Mouse (Mus musculus) adrenal gland (tissue): ENCODE data around the gene Pld4.

ENCODE experiments used
- intact Hi-C: fragments of 180-260 bp; cut with DNase I; formaldehyde crosslinking; loops from one replicate; pipeline ENCODE4 v1.15.1; 2025

The Pld4 gene

DNA sequence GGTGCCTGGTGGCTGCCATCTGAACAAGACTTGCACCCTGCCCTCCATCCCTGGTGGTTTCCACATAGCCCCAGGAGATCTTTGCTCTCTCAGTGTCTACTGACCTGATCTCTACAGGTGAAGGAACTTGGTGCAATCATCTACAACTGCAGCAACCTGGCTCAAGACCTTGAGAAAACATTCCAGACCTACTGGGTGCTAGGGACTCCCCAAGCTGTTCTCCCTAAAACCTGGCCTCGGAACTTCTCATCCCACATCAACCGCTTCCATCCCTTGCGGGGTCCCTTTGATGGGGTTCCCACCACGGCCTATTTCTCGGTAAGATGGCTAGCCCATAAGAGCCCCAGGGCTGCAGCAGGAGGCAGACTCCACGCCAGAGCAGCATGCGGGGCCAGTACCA lies 6.1 kb downstream of the Pld4 start:
- intact Hi-C loops = no loop called here

DNA sequence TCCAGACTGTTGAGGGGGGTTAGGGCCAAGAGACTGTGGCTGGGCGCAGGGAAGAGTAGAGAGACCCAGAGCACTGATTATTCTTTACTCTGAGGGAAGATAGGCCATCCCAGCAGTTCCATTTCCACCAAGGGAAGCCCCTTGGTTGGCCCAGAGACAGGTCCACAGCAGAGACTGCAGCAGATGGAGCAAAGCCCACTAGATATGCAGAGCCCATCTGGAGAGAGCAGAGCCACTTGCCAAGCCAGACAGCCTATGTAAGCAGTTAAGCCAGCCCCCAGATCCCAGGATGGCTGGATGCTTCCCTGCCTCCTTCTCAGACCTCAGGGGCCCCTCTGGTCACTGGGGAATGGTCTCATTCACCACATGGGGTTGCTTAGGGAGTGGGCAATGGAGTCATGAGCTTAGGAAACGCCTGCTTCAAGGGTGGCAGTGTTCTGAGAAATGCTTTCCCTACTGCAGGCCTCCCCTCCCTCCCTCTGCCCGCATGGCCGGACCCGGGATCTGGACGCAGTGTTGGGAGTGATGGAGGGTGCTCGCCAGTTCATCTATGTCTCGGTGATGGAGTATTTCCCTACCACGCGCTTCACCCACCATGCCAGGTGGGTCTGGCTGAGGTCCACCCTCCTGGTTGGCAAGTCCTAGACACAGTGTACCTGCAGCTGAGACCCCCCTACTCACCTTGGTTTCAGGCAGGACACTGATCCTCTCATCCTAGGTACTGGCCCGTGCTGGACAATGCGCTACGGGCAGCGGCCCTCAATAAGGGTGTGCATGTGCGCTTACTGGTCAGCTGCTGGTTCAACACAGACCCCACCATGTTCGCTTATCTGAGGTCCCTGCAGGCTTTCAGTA lies 6.8 kb downstream of the Pld4 start:
- intact Hi-C loops = no loop called here

DNA sequence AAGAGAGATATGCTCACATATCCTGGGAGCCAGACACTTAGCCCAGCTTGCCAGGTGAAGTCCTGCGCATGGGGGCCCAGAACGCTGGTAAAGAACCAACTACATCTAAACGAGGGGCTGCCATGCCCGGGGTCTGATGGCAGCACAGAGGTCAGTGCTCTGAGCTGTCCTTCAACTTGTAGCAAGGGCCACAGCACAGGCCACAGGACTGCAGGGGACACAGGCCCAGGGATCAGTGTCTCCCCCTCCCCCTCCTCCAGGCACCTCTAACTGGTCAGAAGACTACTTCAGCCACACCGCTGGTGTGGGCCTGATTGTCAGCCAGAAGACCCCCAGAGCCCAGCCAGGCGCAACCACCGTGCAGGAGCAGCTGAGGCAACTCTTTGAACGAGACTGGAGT lies 7.7 kb downstream of the Pld4 start:
- intact Hi-C loops = no loop called here

GRCm38 (mm10) chr12:112769031-112769430 lies 8.6 kb downstream of the Pld4 start:
- intact Hi-C loops = no loop called here

DNA sequence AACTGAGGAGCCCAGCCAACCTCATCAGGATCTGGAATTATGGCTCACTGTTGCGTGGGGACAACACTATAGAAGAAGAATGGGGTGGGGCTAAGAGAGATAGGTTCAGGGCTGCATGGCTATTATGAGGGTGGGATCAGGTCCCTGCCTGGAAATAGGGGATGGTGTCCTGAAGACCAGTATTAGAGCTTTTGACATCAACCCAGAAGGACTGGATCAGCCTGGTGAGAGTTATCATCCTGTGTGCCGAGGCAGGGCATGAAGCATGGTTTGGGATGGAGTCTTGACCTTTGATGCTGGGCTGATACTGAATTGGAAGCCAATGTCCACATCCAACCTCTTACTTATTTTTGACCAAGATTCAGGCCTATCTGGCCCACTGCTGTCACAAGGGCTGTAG lies 9.3 kb downstream of the Pld4 start:
- intact Hi-C loops = no loop called here

DNA sequence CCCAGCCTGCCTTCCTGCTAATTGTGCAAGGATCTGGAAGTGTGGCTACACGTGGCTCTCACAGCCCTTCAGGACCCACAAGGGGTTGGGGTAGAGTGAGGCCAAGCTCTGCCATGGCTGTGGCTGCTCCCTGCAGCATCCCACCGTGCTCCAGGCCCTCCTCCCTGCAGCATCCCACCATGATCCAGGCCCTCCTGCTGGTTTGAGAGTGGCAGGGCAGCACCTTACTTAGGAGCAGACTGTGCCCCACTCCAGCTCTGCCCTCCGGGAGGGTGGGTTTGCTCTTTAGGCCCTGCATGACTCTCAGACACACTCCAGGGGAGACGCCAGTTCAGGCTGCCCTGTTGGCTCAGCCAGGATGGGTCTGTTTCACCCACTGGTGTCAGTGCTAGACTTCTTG lies 9.9 kb downstream of the Pld4 start:
- intact Hi-C loops = no loop called here

GRCm38 (mm10) chr12:112772306-112772705 lies 11.9 kb downstream of the Pld4 start:
- intact Hi-C loops = no loop called here

DNA sequence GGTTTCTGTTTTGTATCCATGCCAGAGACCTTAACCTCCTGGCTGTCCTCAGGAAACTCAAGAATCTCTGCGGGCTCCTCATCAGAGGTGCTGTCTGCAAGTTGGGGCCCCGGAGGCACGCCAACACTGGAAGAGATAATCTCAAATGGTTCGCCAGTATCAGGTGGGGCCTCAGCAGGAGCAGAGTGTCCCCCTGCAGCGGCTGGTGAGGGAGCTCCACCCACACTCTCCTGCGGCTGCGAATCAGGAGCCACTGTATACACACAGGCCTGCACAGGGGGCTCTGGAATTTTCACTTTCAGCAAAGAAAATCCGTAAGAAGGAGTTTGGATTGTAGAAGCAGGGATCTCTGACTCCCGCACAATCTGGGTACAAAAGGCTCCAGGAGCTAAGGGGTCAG lies 12.9 kb downstream of the Pld4 start:
- intact Hi-C loops = no loop called here

DNA sequence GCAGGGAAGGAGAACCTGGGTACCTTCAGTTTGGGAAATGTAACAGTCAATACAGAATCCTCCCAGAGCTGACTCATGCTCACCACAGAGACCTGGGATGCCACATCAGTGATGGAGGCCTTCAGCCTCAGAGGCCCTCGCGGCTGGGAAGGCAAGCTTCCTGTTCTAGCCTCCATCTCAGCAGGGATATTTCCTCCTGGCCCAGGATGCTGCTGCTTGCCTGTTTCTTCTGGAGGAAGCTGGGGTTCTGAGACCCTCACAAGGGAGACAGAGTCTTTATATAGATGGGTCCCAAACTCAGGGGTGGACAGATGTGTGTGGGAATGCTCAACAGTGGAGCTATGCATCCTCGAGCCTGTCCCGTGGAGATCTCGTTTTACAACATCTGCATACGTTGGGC lies 13.6 kb downstream of the Pld4 start:
- intact Hi-C loops = no loop called here

DNA sequence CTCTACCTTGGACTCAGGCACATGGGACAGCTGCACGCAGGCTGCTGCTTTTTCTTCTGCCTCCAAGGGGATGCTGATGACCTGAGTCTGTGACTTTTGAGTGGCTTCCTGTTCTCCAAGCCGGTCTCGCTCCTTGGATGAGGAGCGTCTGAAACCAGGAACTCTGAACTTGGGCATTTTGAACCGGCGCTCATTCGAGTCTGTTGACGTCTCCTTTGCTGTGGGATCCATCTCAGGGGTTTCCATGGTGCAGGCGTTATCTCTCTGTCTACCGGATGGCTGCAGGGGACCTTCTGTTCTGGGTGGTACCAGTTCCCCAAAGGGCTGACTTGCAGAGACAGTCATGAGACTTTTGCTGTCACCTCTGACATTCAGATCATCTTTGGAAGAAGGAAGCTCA lies 14.0 kb downstream of the Pld4 start:
- intact Hi-C loops = no loop called here

- intact Hi-C loops = no loop called here
Observed at GRCm38 (mm10) chr12:112791026-112791425, 30.6 kb downstream of the Pld4 start.

DNA sequence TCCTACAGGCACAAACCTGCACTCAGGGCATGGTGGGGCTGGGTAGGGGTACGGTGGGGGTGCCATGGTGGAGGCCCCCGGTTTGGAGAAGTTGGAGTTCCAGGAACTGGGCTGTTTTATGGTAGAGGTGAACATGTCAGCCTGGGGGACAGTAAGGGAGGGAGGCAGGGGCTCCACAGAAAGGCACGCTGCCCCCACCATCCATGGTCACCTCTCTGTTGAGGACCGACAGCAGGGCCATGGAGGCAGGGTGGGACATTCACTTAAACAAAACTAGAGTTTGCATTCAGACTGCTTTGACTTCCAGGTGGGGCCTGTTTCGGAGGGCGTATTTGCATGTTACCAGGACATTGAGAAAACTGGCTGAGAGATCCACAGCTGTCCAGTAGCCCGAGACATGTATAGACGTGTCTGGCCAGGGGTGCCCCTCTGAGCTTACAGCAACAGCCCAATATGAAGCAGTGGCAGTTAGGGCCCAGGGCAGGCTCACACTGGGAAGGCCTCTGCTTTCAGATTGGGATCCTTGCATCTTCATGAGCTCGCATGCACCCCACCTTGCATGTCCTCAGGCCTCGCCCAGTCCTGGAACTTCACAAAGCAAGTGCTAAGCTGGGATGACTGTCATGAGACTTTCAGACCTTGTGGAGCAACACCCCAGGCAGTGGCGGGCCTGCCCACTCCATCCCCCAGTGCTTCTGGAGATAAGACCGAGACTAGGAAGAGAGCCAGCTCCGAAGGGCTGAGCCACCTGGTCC lies 33.3 kb downstream of the Pld4 start:
- intact Hi-C loops = no loop called here

- intact Hi-C loops = no loop called here
Observed at GRCm38 (mm10) chr12:112794356-112794816, 33.9 kb downstream of the Pld4 start.

- intact Hi-C loops = no loop called here
Observed at GRCm38 (mm10) chr12:112794998-112795397, 34.5 kb downstream of the Pld4 start.

DNA sequence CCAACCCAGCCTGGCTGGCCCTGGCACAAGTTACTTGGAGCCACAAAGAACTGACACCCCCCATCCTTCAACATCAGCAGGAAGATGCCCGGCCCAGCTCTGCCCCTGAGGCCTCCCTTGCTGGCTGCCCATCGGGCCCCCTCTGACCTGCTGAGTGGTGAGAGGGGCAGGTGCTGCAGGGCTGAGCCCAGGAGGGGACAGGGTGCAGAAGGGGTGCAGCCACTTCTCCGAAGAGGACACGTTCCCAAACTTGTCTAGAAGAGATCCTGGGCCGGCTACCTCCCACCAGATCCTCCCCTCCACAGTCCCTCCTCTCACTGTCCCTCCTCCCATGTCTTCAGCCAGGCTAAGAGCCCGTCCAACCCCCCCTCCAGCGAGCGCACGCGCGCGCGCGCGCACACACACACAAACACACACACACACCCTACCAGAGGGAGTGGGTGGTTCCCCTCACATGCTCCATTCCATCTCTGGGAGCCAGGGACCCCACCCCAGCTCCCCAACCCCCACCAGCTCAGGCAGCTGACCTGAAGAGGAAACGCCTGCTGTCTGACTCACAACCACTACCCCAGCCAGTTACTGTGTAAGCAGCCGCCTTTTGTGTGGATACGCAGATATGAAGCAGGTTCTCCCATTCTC lies 35.1 kb downstream of the Pld4 start:
- intact Hi-C loops = no loop called here

DNA sequence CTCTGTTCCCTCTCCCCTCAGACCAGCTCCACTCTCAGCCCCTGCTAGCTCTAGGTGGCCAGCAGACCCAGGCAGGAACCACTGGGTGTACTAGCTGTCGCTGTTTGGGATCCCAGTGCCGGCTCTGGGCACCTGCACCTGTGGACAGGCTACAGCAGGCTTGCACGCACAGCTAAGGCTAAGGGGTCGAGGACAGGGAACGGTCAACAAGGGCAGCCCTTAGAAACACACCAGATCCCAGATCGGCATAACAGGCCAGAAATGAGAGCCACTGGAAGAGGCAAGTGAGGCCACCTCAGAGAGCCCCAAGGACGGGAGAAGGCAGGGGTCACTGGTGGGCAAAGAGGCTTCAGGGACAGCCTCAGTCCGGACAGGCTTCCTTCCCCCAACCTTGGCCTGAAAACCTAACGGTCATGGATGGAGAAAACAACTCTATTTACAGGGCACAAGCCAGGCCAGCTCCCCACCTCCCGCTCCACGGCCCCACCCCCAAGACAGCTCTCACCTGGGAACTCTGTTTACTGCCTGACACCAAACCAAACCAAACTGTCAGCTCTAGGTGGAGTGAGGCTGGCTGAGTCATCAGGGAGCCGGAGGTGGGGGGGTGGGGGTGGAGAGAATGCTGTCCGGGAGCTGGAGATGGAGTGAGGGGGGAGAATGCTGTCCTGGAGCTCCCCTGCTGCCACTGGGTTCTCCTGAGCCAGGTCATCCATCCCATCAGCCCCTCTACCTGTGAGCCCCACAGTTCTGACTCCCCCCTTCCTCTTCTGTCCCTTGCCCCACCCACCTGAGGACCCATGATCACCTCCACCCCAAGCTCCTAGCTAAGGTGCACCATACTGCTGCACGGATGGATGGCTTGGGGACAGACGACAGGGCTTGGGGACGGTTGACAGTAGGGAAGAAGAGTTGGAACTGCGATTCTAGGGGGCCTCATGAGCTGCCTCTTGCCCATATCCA lies 36.4 kb downstream of the Pld4 start:
- intact Hi-C loops = no loop called here

DNA sequence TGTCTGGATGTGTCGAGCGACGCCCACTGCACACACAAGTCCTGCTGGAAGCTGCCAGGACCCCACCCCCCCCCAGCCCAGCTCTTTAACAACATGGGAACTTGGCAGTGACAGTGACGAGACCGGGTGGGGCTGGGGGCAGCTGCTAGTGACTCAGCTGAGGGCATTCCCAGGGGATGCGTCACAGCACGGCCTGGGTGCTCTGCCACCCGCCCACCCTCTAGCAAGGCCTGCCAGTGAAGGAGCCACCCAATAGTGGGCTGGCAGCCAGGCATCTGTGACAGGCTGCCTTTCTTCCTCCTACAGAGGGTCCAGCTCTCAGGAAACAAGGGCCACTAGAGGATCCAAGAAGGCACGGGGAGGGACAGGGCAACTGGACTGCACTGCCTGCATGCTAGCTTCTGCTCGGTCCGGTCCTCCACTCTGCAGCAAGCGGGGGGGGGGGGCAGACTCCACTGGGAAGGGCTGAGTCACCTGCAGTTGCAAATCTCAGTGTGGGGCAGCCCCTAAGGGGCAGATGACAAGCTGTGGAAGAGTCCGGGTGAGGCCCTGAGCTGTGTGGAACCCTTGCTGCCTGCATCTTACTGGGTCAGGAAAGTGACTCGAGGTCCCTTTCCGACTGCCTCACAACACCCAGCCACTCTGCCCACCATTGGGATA lies 37.3 kb downstream of the Pld4 start:
- intact Hi-C loops = no loop called here

DNA sequence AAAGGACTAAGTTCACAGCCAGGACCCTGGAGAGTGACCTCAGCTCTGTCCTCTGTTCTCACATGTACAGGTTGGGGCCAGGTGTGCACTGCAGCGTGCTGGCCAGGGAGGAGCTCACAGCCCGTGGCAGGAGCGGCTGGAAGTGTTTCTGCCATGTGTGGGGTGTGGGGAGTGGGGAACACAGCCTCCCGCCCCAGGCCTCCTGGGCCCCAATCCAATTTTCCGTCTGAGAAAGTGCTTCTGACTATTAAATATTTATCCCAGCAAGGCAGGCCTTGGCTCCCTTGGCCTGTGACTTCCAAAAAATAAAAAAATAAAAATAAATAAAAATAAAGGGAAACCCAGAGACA lies 37.9 kb downstream of the Pld4 start:
- intact Hi-C loops = no loop called here

DNA sequence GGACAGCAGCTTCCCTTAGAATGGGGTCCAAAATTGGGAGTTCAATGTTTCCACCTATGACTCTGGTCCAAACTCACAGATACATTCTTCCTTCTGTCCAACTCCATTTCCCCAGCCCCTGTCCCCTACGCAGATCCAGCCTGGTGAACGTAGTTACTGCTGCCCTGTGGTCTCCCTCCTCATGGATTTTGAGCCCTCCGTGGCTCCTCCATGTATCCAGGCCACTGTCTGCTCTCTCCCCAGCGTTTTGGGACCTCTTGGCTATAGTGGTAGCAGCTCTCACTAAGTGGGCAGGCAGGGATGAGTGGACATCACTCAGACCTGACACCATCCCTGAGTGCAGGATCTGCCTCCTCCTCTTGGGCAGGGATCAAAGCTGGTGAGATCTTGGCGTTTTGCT lies 38.3 kb downstream of the Pld4 start:
- intact Hi-C loops = no loop called here

DNA sequence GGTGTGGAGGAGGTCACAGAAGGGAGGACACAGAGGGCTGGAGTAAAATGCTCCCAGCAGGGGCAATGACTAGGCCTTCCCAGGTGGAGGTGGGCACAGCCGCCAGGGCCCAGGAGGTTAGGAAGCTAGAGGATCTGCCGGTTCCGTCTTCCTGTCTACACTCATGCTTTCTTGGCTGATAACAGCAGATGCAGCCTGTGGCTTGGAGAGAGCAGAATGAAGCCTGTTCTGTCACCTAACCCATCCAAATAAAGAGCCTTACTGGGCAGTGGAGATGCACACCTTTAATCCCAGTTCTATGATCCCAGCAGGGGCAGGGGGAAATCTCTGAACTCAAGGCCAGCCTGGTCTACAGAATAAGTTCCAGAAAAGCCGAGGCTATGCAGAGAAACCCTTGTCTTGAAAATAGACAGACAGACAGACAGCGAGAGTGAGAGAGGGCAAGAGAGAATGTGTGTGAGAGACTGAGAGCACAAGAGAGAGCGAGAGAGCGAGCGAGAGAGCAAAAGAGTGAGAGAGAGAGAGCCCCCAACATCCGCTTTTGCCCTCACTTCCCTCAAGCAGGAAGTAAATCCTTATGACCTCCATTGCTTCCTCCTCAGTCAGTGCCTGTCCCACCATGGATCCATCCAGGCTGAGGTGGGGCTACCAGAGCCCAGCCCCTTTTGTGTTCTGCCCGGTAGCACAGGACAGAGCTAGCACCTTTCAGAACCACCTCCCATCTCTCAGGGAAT lies 38.9 kb downstream of the Pld4 start:
- intact Hi-C loops = no loop called here
